Mouse (Mus musculus) B cell, adult 2 months (primary cell): Measurements from ENCODE around the gene Mrgpra1.
"Not testable (repeated sequence)": the region's sequence is repeated elsewhere in the genome, so short reads cannot be mapped to it uniquely, and the experiment has no call there.

Experiments used
- DNase-seq, 2 experiments: peaks; one replicate each; pipeline ENCODE4 v3.0.0; 2022

Mrgpra1 gene

DNA sequence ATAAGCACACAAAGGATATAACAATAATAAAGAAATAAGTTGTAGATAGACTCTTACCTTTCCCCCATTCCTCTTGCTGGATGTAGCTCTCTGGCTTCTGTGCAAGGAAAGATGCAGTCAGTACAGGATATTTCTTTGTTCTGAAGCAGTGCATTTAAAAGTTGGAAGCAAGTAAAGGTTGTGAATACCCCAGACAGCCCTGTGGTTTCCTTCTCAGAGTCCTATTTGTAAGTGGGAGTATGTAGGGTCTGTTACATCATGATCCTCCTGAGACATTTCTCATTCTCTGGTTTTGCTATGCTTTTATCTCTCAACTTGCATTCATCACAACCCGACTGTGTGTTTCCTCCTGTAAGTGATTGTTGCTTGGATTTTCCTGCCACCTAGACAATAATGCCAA, at the start of gene Mrgpra1:
TSS of gene Mrgpra1 (minus strand) at position 101 of the 400 bp plus-strand sequence.
- DNase-seq, result no peak

GRCm38 (mm10) chr7:47401125-47401524, 47.1 kb upstream of the Mrgpra1 start:
- DNase-seq, result no peak

GRCm38 (mm10) chr7:47348421-47348820, 5.6 kb downstream of the Mrgpra1 start:
- no peak for DNase-seq

DNA sequence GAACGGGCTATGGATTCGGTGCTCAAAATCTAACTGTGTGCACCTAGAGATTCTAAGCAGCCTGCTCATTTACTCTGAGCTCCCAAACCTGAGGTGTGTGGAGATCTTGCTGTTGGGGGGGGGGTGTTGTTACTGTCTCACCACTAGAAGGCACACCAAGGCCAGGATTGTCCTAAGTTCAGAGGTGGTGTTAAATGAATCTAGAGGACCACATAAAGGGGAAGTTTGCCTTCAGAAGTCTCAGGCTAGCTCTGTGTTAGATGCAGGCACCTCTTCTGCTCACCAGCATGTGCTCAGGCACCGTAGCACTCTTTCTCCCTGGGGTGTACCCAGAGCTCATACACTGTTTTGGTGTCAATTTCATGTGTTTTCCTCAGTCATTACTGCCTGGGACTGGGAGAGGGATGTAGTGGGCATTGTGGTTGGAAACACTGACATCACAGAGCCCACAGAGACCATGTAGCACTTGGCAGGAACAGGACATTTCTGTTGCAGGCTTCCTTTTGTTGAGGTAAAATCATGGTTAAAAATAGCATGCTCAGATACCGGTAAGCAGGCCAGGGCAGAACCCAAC, 8.0 kb downstream of the Mrgpra1 start:
- DNase-seq, result no peak

- not testable (repeated sequence) for DNase-seq
Measured at GRCm38 (mm10) chr7:47341887-47342286, 12.2 kb downstream of the Mrgpra1 start.

- not testable (repeated sequence) for DNase-seq
Measured at GRCm38 (mm10) chr7:47341389-47341788, 12.7 kb downstream of the Mrgpra1 start.

DNA sequence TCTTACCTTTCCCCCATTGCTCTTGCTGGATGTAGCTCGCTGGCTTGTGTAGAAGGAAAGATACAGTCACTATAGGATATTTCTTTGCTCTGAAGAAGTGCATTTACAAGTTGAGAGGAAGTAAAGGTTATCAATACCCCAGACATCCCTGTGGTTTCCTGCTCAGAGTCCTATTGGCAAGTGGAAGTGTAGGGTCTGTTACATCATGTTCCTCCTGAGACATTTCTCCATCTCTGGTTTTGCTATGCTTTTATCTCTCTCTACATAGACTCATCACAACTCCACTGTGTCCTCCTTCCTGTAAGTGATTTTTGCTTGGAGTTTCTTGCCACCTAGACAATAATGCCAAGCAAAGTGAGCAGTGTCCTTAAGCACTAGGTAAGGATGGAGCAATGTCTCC, 35.7 kb downstream of the Mrgpra1 start:
- DNase-seq, result no peak

- no peak for DNase-seq
Measured at GRCm38 (mm10) chr7:47312289-47312688, 41.8 kb downstream of the Mrgpra1 start.

GRCm38 (mm10) chr7:47309855-47310254, 44.2 kb downstream of the Mrgpra1 start:
- no peak for DNase-seq

DNA sequence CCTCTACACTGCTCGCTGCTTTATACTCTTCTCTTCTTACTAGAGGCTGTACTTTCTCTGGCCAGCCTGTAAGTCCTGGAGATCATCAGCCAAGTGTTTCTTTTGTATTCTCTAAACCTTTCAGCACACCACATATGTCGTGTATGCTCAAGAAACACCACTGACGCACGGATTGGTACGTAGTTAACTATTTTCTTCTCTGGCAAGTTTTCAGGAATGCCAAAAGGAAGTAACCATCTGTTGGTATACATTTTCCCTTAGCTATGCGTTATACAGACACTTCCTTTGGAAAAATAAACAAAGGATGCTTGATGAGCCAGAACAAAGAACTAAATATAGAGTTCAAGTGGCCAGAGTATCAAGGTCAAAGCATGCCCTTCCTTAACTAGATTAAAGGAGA, 49.4 kb downstream of the Mrgpra1 start:
- DNase-seq, result not testable (repeated sequence)

GRCm38 (mm10) chr7:47299612-47300011, 54.4 kb downstream of the Mrgpra1 start:
- DNase-seq, result not testable (repeated sequence)
